Mouse (Mus musculus): Measurements from ENCODE around the gene Hspa14.

DNA sequence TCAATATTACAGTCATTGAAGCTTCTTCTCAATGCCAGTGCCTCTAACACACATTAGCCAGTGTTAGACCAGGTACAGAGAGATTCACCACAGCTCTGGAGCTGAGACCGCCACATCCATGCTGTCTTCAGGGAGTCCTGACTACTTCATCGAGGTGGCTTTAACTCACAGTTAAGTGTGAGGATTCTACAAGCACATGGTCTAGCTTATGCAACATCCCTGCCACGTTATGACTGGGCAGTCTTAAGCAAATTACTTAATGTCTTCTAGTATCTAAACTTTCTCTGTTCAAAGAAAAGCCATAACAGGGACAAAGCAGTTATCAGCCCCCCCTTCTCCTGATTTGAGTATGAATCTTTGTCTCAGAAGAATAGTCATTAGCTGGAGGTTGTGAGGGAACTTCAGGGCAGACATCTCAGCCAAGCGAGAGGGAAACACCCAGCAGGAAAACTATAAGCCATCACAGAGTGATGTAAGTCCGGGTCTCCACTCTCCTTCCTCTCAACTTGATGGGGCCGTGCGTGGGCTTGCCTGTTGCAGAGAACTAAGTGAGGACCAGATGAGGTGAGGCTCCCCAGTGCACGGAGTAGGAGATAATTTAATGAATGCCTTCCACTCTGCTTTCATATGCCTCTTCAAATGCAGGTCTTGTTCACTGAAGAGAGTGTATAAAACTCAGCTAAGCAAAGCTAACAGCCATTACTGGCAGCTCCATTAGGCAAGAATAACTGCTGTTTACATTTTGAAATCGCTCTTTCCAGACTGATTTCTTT lies 28.9 kb upstream of the Hspa14 start:
- TF ChIP-seq CTCF (IDR thresholded peaks at IDR 0.05; ENCODE audit: control insufficient read depth, insufficient read depth, insufficient replicate concordance, low read depth, low read length) (no peak), POLR2A (IDR thresholded peaks at IDR 0.05; ENCODE audit: control insufficient read depth, low read depth, low read length) (no peak)

All from testis, adult 2 months (tissue).